Mouse (Mus musculus) kidney, embryonic 14.5 days (tissue): ENCODE measurements around the gene Adgrd1. TPM values are rescaled to one million over a fixed set of nuclear protein-coding genes. Genes with fewer than 3 reads are reported as not detected.
"Not testable (repeated sequence)": the region's sequence is repeated elsewhere in the genome, so short reads cannot be mapped to it uniquely, and the experiment has no call there.

ENCODE experiments used
- ATAC-seq: fragments of 200-750 bp; cut with Nextera tagmentation; 2 replicates; pipeline ENCODE4 v1.8.0; 2017; ENCODE audit warnings: moderate number of reproducible peaks, mild to moderate bottlenecking, moderate TSS enrichment, moderate library complexity; ENCODE audit not compliant: low FRiP score, low TSS enrichment
- H3K27ac ChIP-seq: fragments of 300-500 bp; sonication (generic); 2 replicates; pipeline ENCODE4 v1.5.1; 2014; ENCODE audit warnings: low read depth, mild to moderate bottlenecking, low read length, moderate library complexity, mixed read lengths
- H3K27me3 ChIP-seq: fragments of 300-500 bp; sonication (generic); 2 replicates; pipeline ENCODE4 v1.6.1; 2014; ENCODE audit warnings: mild to moderate bottlenecking, low read length; ENCODE audit not compliant: control insufficient read depth, insufficient read depth
- H3K36me3 ChIP-seq: fragments of 300-500 bp; sonication (generic); 2 replicates; pipeline ENCODE4 v1.6.1; 2014; ENCODE audit warnings: low read length, mixed read lengths; ENCODE audit not compliant: control insufficient read depth, insufficient read depth
- H3K4me1 ChIP-seq: fragments of 300-500 bp; sonication (generic); 2 replicates; pipeline ENCODE4 v1.6.1; 2014; ENCODE audit warnings: low read length, mixed read lengths; ENCODE audit not compliant: control insufficient read depth, insufficient read depth
- H3K4me2 ChIP-seq: fragments of 300-500 bp; sonication (generic); replicated peaks from 2 replicates; pipeline ENCODE4 v1.6.1; 2014; ENCODE audit warnings: low read depth, mild to moderate bottlenecking, low read length
- H3K4me3 ChIP-seq: fragments of 300-500 bp; sonication (generic); 2 replicates; pipeline ENCODE4 v1.5.1; 2014; ENCODE audit warnings: mild to moderate bottlenecking, low read length
- H3K9ac ChIP-seq: fragments of 300-500 bp; sonication (generic); 2 replicates; pipeline ENCODE4 v1.6.1; 2014; ENCODE audit warnings: low read depth, mild to moderate bottlenecking, low read length, moderate library complexity
- H3K9me3 ChIP-seq: fragments of 300-500 bp; sonication (generic); 2 replicates; pipeline ENCODE4 v1.6.1; 2016; ENCODE audit warnings: low read length; ENCODE audit not compliant: control insufficient read depth
- WGBS: fragments of 180-500 bp; shearing (Covaris S2); extraction: QIAGEN DNeasy Blood & Tissue Kit; methylation state at CpG from one replicate; pipeline ENCODE4 v1.1.7; 2014; 5-methylcytosine and 5-hydroxymethylcytosine counted together
- polyA plus RNA-seq: library from polyadenylated mRNA; unstranded; fragments of >200 nt; fragmentation: Nextera tagmentation; extraction: Ambion mirVana; gene quantifications from 2 replicates; pipeline ENCODE4 v1.2.1, GENCODE M21; 2014

The Adgrd1 gene
- polyA plus RNA-seq, 1 experiment from 2014 or later = 0.51 TPM

GRCm38 (mm10) chr5:129116299-129116698 lies 19.7 kb downstream of the Adgrd1 start:
- Histone ChIP-seq H3K27me3 (no peaks in the 10 kb centered on the region), H3K4me2 (no peak overlapping the region), H3K9ac (no peak overlapping the region), H3K9me3 (no peaks in the 10 kb centered on the region), H3K4me3 (no peak overlapping the region), H3K4me1 (no peaks in the 10 kb centered on the region), H3K27ac (no peak overlapping the region), H3K36me3 (no peaks in the 10 kb centered on the region)
- ATAC-seq = no peak
- 83% methylated on average over 8 of the region's 8 CpGs for WGBS

- H3K4me3 ChIP-seq = no peak overlapping the region
- no peaks in the 10 kb centered on the region for H3K4me1 ChIP-seq
- no peak overlapping the region for H3K27ac ChIP-seq
- H3K9ac ChIP-seq = no peak overlapping the region
- H3K4me2 ChIP-seq = no peak overlapping the region
- no peaks in the 10 kb centered on the region for H3K9me3 ChIP-seq
- WGBS = 84% methylated on average over 4 of the region's 4 CpGs
- no peaks in the 10 kb centered on the region for H3K36me3 ChIP-seq
- no peaks in the 10 kb centered on the region for H3K27me3 ChIP-seq
- no peak for ATAC-seq
These were observed 21.1 kb downstream of the Adgrd1 start for GRCm38 (mm10) chr5:129117593-129118113.

- no peaks in the 10 kb centered on the region for H3K27me3 ChIP-seq
- no peak overlapping the region for H3K4me2 ChIP-seq
- H3K9me3 ChIP-seq = no peaks in the 10 kb centered on the region
- no peaks in the 10 kb centered on the region for H3K36me3 ChIP-seq
- H3K9ac ChIP-seq = no peak overlapping the region
- no peak for ATAC-seq
- H3K4me3 ChIP-seq = no peak overlapping the region
- WGBS = 48% methylated on average over 7 of the region's 7 CpGs
- H3K4me1 ChIP-seq = no peaks in the 10 kb centered on the region
- no peak overlapping the region for H3K27ac ChIP-seq
These were observed 22.0 kb downstream of the Adgrd1 start for GRCm38 (mm10) chr5:129118523-129118922.

GRCm38 (mm10) chr5:129119146-129119545 lies 22.6 kb downstream of the Adgrd1 start:
- Histone ChIP-seq H3K27ac (no peak overlapping the region), H3K4me2 (no peak overlapping the region), H3K36me3 (no peaks in the 10 kb centered on the region), H3K27me3 (no peaks in the 10 kb centered on the region), H3K4me1 (no peaks in the 10 kb centered on the region), H3K4me3 (no peak overlapping the region), H3K9me3 (no peaks in the 10 kb centered on the region), H3K9ac (no peak overlapping the region)
- 75% methylated on average over 4 of the region's 4 CpGs for WGBS
- no peak for ATAC-seq

- H3K9me3 ChIP-seq = no peaks in the 10 kb centered on the region
- no peaks in the 10 kb centered on the region for H3K4me1 ChIP-seq
- no peak overlapping the region for H3K4me2 ChIP-seq
- H3K27ac ChIP-seq = no peak overlapping the region
- H3K36me3 ChIP-seq = no peaks in the 10 kb centered on the region
- 45% methylated on average over 15 of the region's 15 CpGs for WGBS
- H3K4me3 ChIP-seq = no peak overlapping the region
- H3K9ac ChIP-seq = no peak overlapping the region
- no peaks in the 10 kb centered on the region for H3K27me3 ChIP-seq
- ATAC-seq = no peak
These were observed 25.2 kb downstream of the Adgrd1 start for GRCm38 (mm10) chr5:129121654-129122285.

- 87% methylated on average over 7 of the region's 7 CpGs for WGBS
- H3K4me1 ChIP-seq = no peaks in the 10 kb centered on the region
- peaks cover 1% of the 10 kb centered on the region; the same call in 1 of the 2 replicates for H3K9me3 ChIP-seq
- no peaks in the 10 kb centered on the region for H3K27me3 ChIP-seq
- H3K36me3 ChIP-seq = no peaks in the 10 kb centered on the region
- H3K27ac ChIP-seq = no peak overlapping the region
- H3K4me3 ChIP-seq = no peak overlapping the region
- ATAC-seq = no peak
- no peak overlapping the region for H3K4me2 ChIP-seq
- no peak overlapping the region for H3K9ac ChIP-seq
These were observed 25.9 kb downstream of the Adgrd1 start for GRCm38 (mm10) chr5:129122491-129122890.

- H3K4me2 ChIP-seq = no peak overlapping the region
- H3K4me3 ChIP-seq = no peak overlapping the region
- 24% methylated on average over 11 of the region's 11 CpGs for WGBS
- no peaks in the 10 kb centered on the region for H3K27me3 ChIP-seq
- H3K27ac ChIP-seq = no peak overlapping the region
- H3K9me3 ChIP-seq = peaks cover 3% of the 10 kb centered on the region; the same call in 1 of the 2 replicates
- H3K4me1 ChIP-seq = no peaks in the 10 kb centered on the region
- 0 out of 2 replicates have a peak, but pooled peaks have one; percentile 14 for ATAC-seq
- no peaks in the 10 kb centered on the region for H3K36me3 ChIP-seq
- H3K9ac ChIP-seq = no peak overlapping the region
These were observed 27.7 kb downstream of the Adgrd1 start for GRCm38 (mm10) chr5:129124070-129124828.

- H3K4me1 ChIP-seq, ATAC-seq, H3K9me3 ChIP-seq, H3K9ac ChIP-seq, H3K27ac ChIP-seq, H3K36me3 ChIP-seq, H3K4me2 ChIP-seq, H3K27me3 ChIP-seq, H3K4me3 ChIP-seq: not testable (repeated sequence)
- WGBS = 98% methylated on average over 22 of the region's 22 CpGs
These were observed 31.8 kb downstream of the Adgrd1 start for GRCm38 (mm10) chr5:129128310-129128709.

GRCm38 (mm10) chr5:129130301-129130700 lies 33.8 kb downstream of the Adgrd1 start:
- Histone ChIP-seq H3K4me3 (no peak overlapping the region), H3K4me1 (no peaks in the 10 kb centered on the region), H3K27ac (no peak overlapping the region), H3K9ac (no peak overlapping the region), H3K27me3 (no peaks in the 10 kb centered on the region), H3K9me3 (peaks cover 3% of the 10 kb centered on the region; the same call in 1 of the 2 replicates), H3K36me3 (no peaks in the 10 kb centered on the region), H3K4me2 (no peak overlapping the region)
- no peak for ATAC-seq
- WGBS = 93% methylated on average over 8 of the region's 8 CpGs
